In the genomic region with DNA sequence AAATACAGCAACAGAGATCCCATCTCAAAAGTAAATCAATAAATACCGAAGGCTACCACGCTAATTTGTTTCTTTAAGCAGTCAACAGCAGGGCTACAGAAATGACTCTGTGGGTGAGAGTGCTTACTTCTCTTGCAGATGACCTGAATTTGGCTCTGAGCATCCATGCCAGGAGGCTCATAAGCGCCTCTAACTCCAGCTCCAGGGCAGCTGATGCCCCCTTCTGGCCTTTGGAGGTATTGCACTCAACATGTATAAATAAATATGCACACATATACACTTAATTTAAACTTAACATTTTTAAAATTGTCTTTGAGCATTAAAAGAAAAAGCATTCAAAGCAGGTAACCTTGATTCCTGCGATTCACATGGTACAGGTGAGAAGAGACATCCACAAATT, we compare ENCODE assay signal across 9 mouse cellular contexts. TPM values are rescaled to one million over a fixed set of nuclear protein-coding genes. Genes with fewer than 3 reads are reported as not detected.
DNase-seq lines count a peak whose midpoint lies in the region; ATAC-seq and TF ChIP-seq lines count a peak whose summit lies in the region.
"Had no signal": no experiment of that assay in that cellular context is flagged by ENCODE, and none has a peak within 500 bp of the region (broad histone marks: within the 10 kb centered on the region; RNA-seq: fewer than 3 reads in every experiment).

No protein-coding gene starts in this region.

- H3K9ac ChIP-seq in intestine, postnatal 0 days (ENCODE audit: low read depth, low read length) = no peak overlapping the region
- no peak overlapping the region for H3K9ac ChIP-seq in intestine, embryonic 15.5 days
- H3K9ac ChIP-seq: forebrain, embryonic 12.5 days had no signal

- no peaks in the 10 kb centered on the region for H3K4me1 ChIP-seq in intestine, postnatal 0 days (replicated peaks; ENCODE audit: control insufficient read depth, insufficient read depth, low read length)
- no peaks in the 10 kb centered on the region for H3K4me1 ChIP-seq in intestine, embryonic 15.5 days (replicated peaks)
- H3K4me1 ChIP-seq in limb, embryonic 10.5 days = no peaks in the 10 kb centered on the region
- H3K4me1 ChIP-seq: forebrain, embryonic 12.5 days had no signal

- no peak overlapping the region for H3K27ac ChIP-seq in intestine, postnatal 0 days (ENCODE audit: low read depth, low read length)
- H3K27ac ChIP-seq in intestine, embryonic 15.5 days = no peak overlapping the region
- no peak overlapping the region for H3K27ac ChIP-seq in limb, embryonic 10.5 days
- H3K27ac ChIP-seq: forebrain, embryonic 12.5 days had no signal

- H3K9me3 ChIP-seq in intestine, postnatal 0 days (ENCODE audit: control insufficient read depth) = no peaks in the 10 kb centered on the region
- no peaks in the 10 kb centered on the region for H3K9me3 ChIP-seq in intestine, embryonic 15.5 days
- H3K9me3 ChIP-seq in limb, embryonic 10.5 days (replicated peaks) = no peaks in the 10 kb centered on the region
- H3K9me3 ChIP-seq: forebrain, embryonic 12.5 days had no signal

- TF ChIP-seq CTCF in intestine, postnatal 0 days (IDR thresholded peaks at IDR 0.05; ENCODE audit: low read depth) = peak; percentile 63

- WGBS in intestine, postnatal 0 days = 73% methylated on average over 4 of the region's 4 CpGs
- 74% methylated on average over 4 of the region's 4 CpGs for WGBS in intestine, embryonic 15.5 days
- 73% methylated on average over 4 of the region's 4 CpGs for WGBS in limb, embryonic 10.5 days

- DNase-seq in A20 (ENCODE audit: low read depth, low spot score) (peak; percentile 62), ES-CJ7 (ENCODE audit: low read depth, low spot score) (peak; percentile 70)
- peak; percentile 29 for DNase-seq in limb, embryonic 10.5 days (ENCODE audit: low spot score)
- DNase-seq in spleen, adult 12 weeks (ENCODE audit: low spot score) = no peak
- no peak for DNase-seq in layer of hippocampus, postnatal 36 days

- H3K27me3 ChIP-seq in intestine, postnatal 0 days (replicated peaks; ENCODE audit: control insufficient read depth, insufficient read depth, low read length) = no peaks in the 10 kb centered on the region
- H3K27me3 ChIP-seq in intestine, embryonic 15.5 days (replicated peaks) = no peaks in the 10 kb centered on the region
- no peaks in the 10 kb centered on the region for H3K27me3 ChIP-seq in limb, embryonic 10.5 days (ENCODE audit: low read depth, poor library complexity, severe bottlenecking)
- H3K27me3 ChIP-seq: forebrain, embryonic 12.5 days had no signal

- no peak overlapping the region for H3K4me3 ChIP-seq in intestine, postnatal 0 days (ENCODE audit: low read depth, low read length)
- no peak overlapping the region for H3K4me3 ChIP-seq in intestine, embryonic 15.5 days (replicated peaks)
- no peak overlapping the region for H3K4me3 ChIP-seq in limb, embryonic 10.5 days
- H3K4me3 ChIP-seq: forebrain, embryonic 12.5 days had no signal

- H3K36me3 ChIP-seq in intestine, postnatal 0 days (ENCODE audit: control insufficient read depth, insufficient read depth) = no peaks in the 10 kb centered on the region
- no peaks in the 10 kb centered on the region for H3K36me3 ChIP-seq in intestine, embryonic 15.5 days
- H3K36me3 ChIP-seq in limb, embryonic 10.5 days = peaks cover 18% of the 10 kb centered on the region; the same call in 1 of the 2 replicates

- ATAC-seq in intestine, postnatal 0 days = no peak
- no peak for ATAC-seq in intestine, embryonic 15.5 days
- ATAC-seq in erythroid progenitor cell, adult 5-6 weeks (replicated peaks; ENCODE audit: low FRiP score, poor library complexity, severe bottlenecking) = no peak

- H3K4me2 ChIP-seq in intestine, postnatal 0 days (replicated peaks; ENCODE audit: low read depth) = no peak overlapping the region
- no peak overlapping the region for H3K4me2 ChIP-seq in intestine, embryonic 15.5 days (replicated peaks)
- H3K4me2 ChIP-seq: forebrain, embryonic 12.5 days had no signal

RNA-seq across cellular contexts. Expression of gene Fam227a, which starts 7.3 kb away (rescaled TPM):
- polyA plus RNA-seq in intestine, postnatal 0 days (2015; fragmentation: Nextera tagmentation; extraction: Ambion mirVana) = 0.13 and 0.27 TPM in 2 replicates
- 0.74 and 0.90 TPM in 2 replicates for polyA plus RNA-seq in intestine, embryonic 15.5 days (2015; fragmentation: Nextera tagmentation; extraction: Ambion mirVana)
- polyA plus RNA-seq in limb, embryonic 10.5 days (2016; fragmentation: Nextera tagmentation; extraction: Ambion mirVana) = 1.0 and 2.1 TPM in 2 replicates
- total RNA-seq in erythroid progenitor cell, adult 5-6 weeks (2015; ENCODE audit: low replicate concordance) = 3.2 TPM in 1 of 2 replicates, not detected in the other
- 4.4 and 8.6 TPM in 2 replicates for total RNA-seq in erythroid progenitor cell, adult 5-6 weeks (2017; ENCODE audit: low replicate concordance)
- total RNA-seq in layer of hippocampus, postnatal 36 days (2021) = 10 to 100 TPM in 1 of 2 experiments, 1 to 10 TPM in 1; 9.7 to 16.0 TPM

RNA-seq across cellular contexts. Expression of gene Cby1, which starts 7.5 kb away (rescaled TPM):
- polyA plus RNA-seq in intestine, postnatal 0 days (2015; fragmentation: Nextera tagmentation; extraction: Ambion mirVana) = 22.3 and 23.1 TPM in 2 replicates
- 37.6 and 39.0 TPM in 2 replicates for polyA plus RNA-seq in intestine, embryonic 15.5 days (2015; fragmentation: Nextera tagmentation; extraction: Ambion mirVana)
- polyA plus RNA-seq in limb, embryonic 10.5 days (2016; fragmentation: Nextera tagmentation; extraction: Ambion mirVana) = 58.4 and 65.6 TPM in 2 replicates
- total RNA-seq in erythroid progenitor cell, adult 5-6 weeks (2015; ENCODE audit: low replicate concordance) = 3.6 and 6.3 TPM in 2 replicates
- 13.0 and 15.4 TPM in 2 replicates for total RNA-seq in erythroid progenitor cell, adult 5-6 weeks (2017; ENCODE audit: low replicate concordance)
- 10 to 100 TPM; 43.2 to 44.3 TPM for total RNA-seq in layer of hippocampus, postnatal 36 days (2021)

RNA-seq across cellular contexts. Expression of gene Tomm22, which starts 19.2 kb away (rescaled TPM):
- polyA plus RNA-seq in intestine, postnatal 0 days (2015; fragmentation: Nextera tagmentation; extraction: Ambion mirVana) = 207 and 211 TPM in 2 replicates
- 261 and 272 TPM in 2 replicates for polyA plus RNA-seq in intestine, embryonic 15.5 days (2015; fragmentation: Nextera tagmentation; extraction: Ambion mirVana)
- 253 and 284 TPM in 2 replicates for polyA plus RNA-seq in limb, embryonic 10.5 days (2016; fragmentation: Nextera tagmentation; extraction: Ambion mirVana)
- 70.8 and 73.9 TPM in 2 replicates for total RNA-seq in erythroid progenitor cell, adult 5-6 weeks (2015; ENCODE audit: low replicate concordance)
- total RNA-seq in erythroid progenitor cell, adult 5-6 weeks (2017; ENCODE audit: low replicate concordance) = 54.8 and 62.5 TPM in 2 replicates
- 100 to 1,000 TPM; 101 to 108 TPM for total RNA-seq in layer of hippocampus, postnatal 36 days (2021)

RNA-seq across cellular contexts. Expression of gene Josd1, which starts 36.2 kb away (rescaled TPM):
- 9.4 and 9.7 TPM in 2 replicates for polyA plus RNA-seq in intestine, postnatal 0 days (2015; fragmentation: Nextera tagmentation; extraction: Ambion mirVana)
- polyA plus RNA-seq in intestine, embryonic 15.5 days (2015; fragmentation: Nextera tagmentation; extraction: Ambion mirVana) = 18.7 and 19.4 TPM in 2 replicates
- 23.8 and 24.6 TPM in 2 replicates for polyA plus RNA-seq in limb, embryonic 10.5 days (2016; fragmentation: Nextera tagmentation; extraction: Ambion mirVana)
- total RNA-seq in erythroid progenitor cell, adult 5-6 weeks (2015; ENCODE audit: low replicate concordance) = 17.7 and 18.4 TPM in 2 replicates
- 17.3 and 27.6 TPM in 2 replicates for total RNA-seq in erythroid progenitor cell, adult 5-6 weeks (2017; ENCODE audit: low replicate concordance)
- 10 to 100 TPM; 48.4 to 50.1 TPM for total RNA-seq in layer of hippocampus, postnatal 36 days (2021)

RNA-seq across cellular contexts. Expression of gene Gtpbp1, which starts 39.2 kb away (rescaled TPM):
- polyA plus RNA-seq in intestine, postnatal 0 days (2015; fragmentation: Nextera tagmentation; extraction: Ambion mirVana) = 15.0 and 15.3 TPM in 2 replicates
- 27.4 and 29.9 TPM in 2 replicates for polyA plus RNA-seq in intestine, embryonic 15.5 days (2015; fragmentation: Nextera tagmentation; extraction: Ambion mirVana)
- polyA plus RNA-seq in limb, embryonic 10.5 days (2016; fragmentation: Nextera tagmentation; extraction: Ambion mirVana) = 48.6 and 53.9 TPM in 2 replicates
- total RNA-seq in erythroid progenitor cell, adult 5-6 weeks (2015; ENCODE audit: low replicate concordance) = 43.6 and 63.1 TPM in 2 replicates
- 64.1 and 94.1 TPM in 2 replicates for total RNA-seq in erythroid progenitor cell, adult 5-6 weeks (2017; ENCODE audit: low replicate concordance)
- 10 to 100 TPM; 48.6 to 51.6 TPM for total RNA-seq in layer of hippocampus, postnatal 36 days (2021)

Comparison
In these comparisons a context has a peak if more than half of its experiments do, and no peak if none do; other contexts are left out.
1. DNase-seq: peak in A20 (single experiment), ES-CJ7 (single experiment) and limb, embryonic 10.5 days (single experiment); none in spleen, adult 12 weeks (single experiment) and layer of hippocampus, postnatal 36 days (0 of 2).